Mouse (Mus musculus) spleen, postnatal 0 days (tissue): ENCODE results near the gene Fam117b. TPM values are rescaled to one million over a fixed set of nuclear protein-coding genes. Genes with fewer than 3 reads are reported as not detected.

ENCODE experiments used
- polyA plus RNA-seq: library from polyadenylated mRNA; unstranded; fragments of >200 nt; fragmentation: Nextera tagmentation; extraction: Ambion mirVana; gene quantifications from 2 replicates; pipeline ENCODE4 v1.2.1, GENCODE M21; 2015

Gene Fam117b
- polyA plus RNA-seq, result 6.8 and 7.1 TPM in 2 replicates

GRCm38 (mm10) chr1:59912413-59913157 lies at the start of gene Fam117b:
Gene Fam117b, plus strand, starts transcription at chr1:59913006.

Other genes with a start within 250 kb of the Fam117b start
- 209 and 210 TPM in 2 replicates for gene Sumo1, start 242.2 kb upstream of the Fam117b start, polyA plus RNA-seq
- gene Nop58, start 228.0 kb upstream of the Fam117b start, polyA plus RNA-seq, result 191 and 194 TPM in 2 replicates
- gene Bmpr2, start 149.6 kb upstream of the Fam117b start, polyA plus RNA-seq, result 3.3 and 4.6 TPM in 2 replicates
- gene Ica1l, start 130.2 kb downstream of the Fam117b start, polyA plus RNA-seq, result 0.84 and 1.1 TPM in 2 replicates
- gene Carf, start 185.2 kb downstream of the Fam117b start, polyA plus RNA-seq, result 3.2 and 4.2 TPM in 2 replicates
- gene Wdr12, start 185.6 kb downstream of the Fam117b start, polyA plus RNA-seq, result 57.6 and 60.4 TPM in 2 replicates